Mouse (Mus musculus) heart, embryonic 12.5 days (tissue): ENCODE data around the gene Cdkal1. TPM values are rescaled to one million over a fixed set of nuclear protein-coding genes. Genes with fewer than 3 reads are reported as not detected.

Source experiments
- ATAC-seq: fragments of 200-750 bp; cut with Nextera tagmentation; 2 replicates; pipeline ENCODE4 v1.8.0; 2017; ENCODE audit warnings: moderate TSS enrichment, moderate library complexity; ENCODE audit not compliant: insufficient number of reproducible peaks, low FRiP score
- H3K27ac ChIP-seq: fragments of 300-500 bp; sonication (generic); 2 replicates; pipeline ENCODE4 v1.5.1; 2016; ENCODE audit warnings: mild to moderate bottlenecking, moderate library complexity; ENCODE audit not compliant: poor library complexity, severe bottlenecking
- H3K27me3 ChIP-seq: fragments of 300-500 bp; sonication (generic); replicated peaks from 2 replicates; pipeline ENCODE4 v1.6.1; 2016; ENCODE audit warnings: mild to moderate bottlenecking, moderate library complexity
- H3K36me3 ChIP-seq: fragments of 300-500 bp; sonication (generic); 2 replicates; pipeline ENCODE4 v1.6.1; 2016; ENCODE audit warnings: mild to moderate bottlenecking, moderate library complexity
- H3K4me1 ChIP-seq: fragments of 300-500 bp; sonication (generic); replicated peaks from 2 replicates; pipeline ENCODE4 v1.6.1; 2016; ENCODE audit warnings: mild to moderate bottlenecking
- H3K4me2 ChIP-seq: fragments of 300-500 bp; sonication (generic); 2 replicates; pipeline ENCODE4 v1.6.1; 2016; ENCODE audit warnings: mild to moderate bottlenecking, moderate library complexity
- H3K4me3 ChIP-seq: fragments of 300-500 bp; sonication (generic); 2 replicates; pipeline ENCODE4 v1.5.1; 2016; ENCODE audit warnings: mild to moderate bottlenecking
- H3K9ac ChIP-seq: fragments of 300-500 bp; sonication (generic); 2 replicates; pipeline ENCODE4 v1.6.1; 2016; ENCODE audit warnings: mild to moderate bottlenecking, moderate library complexity
- H3K9me3 ChIP-seq: fragments of 300-500 bp; sonication (generic); replicated peaks from 2 replicates; pipeline ENCODE4 v1.6.1; 2016; ENCODE audit warnings: mild to moderate bottlenecking, moderate library complexity
- WGBS: fragments of 180-500 bp; shearing (Covaris S2); methylation state at CpG from one replicate; pipeline ENCODE4 v1.1.7; 2016; 5-methylcytosine and 5-hydroxymethylcytosine counted together
- polyA plus RNA-seq: library from polyadenylated mRNA; unstranded; fragments of >200 nt; fragmentation: Nextera tagmentation; extraction: Ambion mirVana; gene quantifications from 2 replicates; pipeline ENCODE4 v1.2.1, GENCODE M21; 2016

Cdkal1 gene
- polyA plus RNA-seq, 1 experiment from 2014 or later = 25.9 TPM

GRCm38 (mm10) chr13:29208749-29209148 lies 646.7 kb downstream of the Cdkal1 start:
- WGBS = 88% methylated on average over 6 of the region's 6 CpGs
- ATAC-seq = no peak
- Histone ChIP-seq H3K4me1 (peaks cover 27% of the 10 kb centered on the region), H3K4me3 (no peak overlapping the region), H3K9me3 (0 out of 2 replicates have a peak, but pooled peaks cover 10% of the 10 kb centered on the region), H3K27me3 (no peaks in the 10 kb centered on the region), H3K9ac (no peak overlapping the region), H3K27ac (no peak overlapping the region), H3K36me3 (no peaks in the 10 kb centered on the region), H3K4me2 (no peak overlapping the region)

GRCm38 (mm10) chr13:29203856-29204255 lies 651.6 kb downstream of the Cdkal1 start:
- Histone ChIP-seq H3K36me3 (no peaks in the 10 kb centered on the region), H3K27ac (no peak overlapping the region), H3K4me2 (no peak overlapping the region), H3K4me1 (peaks cover 27% of the 10 kb centered on the region), H3K4me3 (no peak overlapping the region), H3K9ac (no peak overlapping the region), H3K9me3 (0 out of 2 replicates have a peak, but pooled peaks cover 10% of the 10 kb centered on the region), H3K27me3 (no peaks in the 10 kb centered on the region)
- 80% methylated on average over 5 of the region's 5 CpGs for WGBS
- no peak for ATAC-seq

GRCm38 (mm10) chr13:29203426-29203825 lies 652.0 kb downstream of the Cdkal1 start:
- H3K4me3 ChIP-seq = no peak overlapping the region
- WGBS = 74% methylated on average over 5 of the region's 5 CpGs
- no peak overlapping the region for H3K4me2 ChIP-seq
- no peak overlapping the region for H3K9ac ChIP-seq
- peaks cover 32% of the 10 kb centered on the region for H3K4me1 ChIP-seq
- 0 out of 2 replicates have a peak, but pooled peaks cover 6% of the 10 kb centered on the region for H3K9me3 ChIP-seq
- H3K27ac ChIP-seq = no peak overlapping the region
- H3K36me3 ChIP-seq = no peaks in the 10 kb centered on the region
- no peak for ATAC-seq
- H3K27me3 ChIP-seq = no peaks in the 10 kb centered on the region

GRCm38 (mm10) chr13:29202562-29202961 lies 652.9 kb downstream of the Cdkal1 start:
- Histone ChIP-seq H3K4me2 (no peak overlapping the region; the same call in 1 of the 2 replicates), H3K27ac (peak overlapping the region; percentile 70), H3K4me3 (no peak overlapping the region), H3K4me1 (peaks cover 35% of the 10 kb centered on the region), H3K27me3 (no peaks in the 10 kb centered on the region), H3K9me3 (no peaks in the 10 kb centered on the region), H3K36me3 (no peaks in the 10 kb centered on the region), H3K9ac (no peak overlapping the region)
- ATAC-seq = peak; percentile 60
- 2% methylated on average over 2 of the region's 2 CpGs for WGBS

- H3K4me3 ChIP-seq = no peak overlapping the region
- H3K4me2 ChIP-seq = no peak overlapping the region
- 10% methylated on average over 6 of the region's 6 CpGs for WGBS
- no peaks in the 10 kb centered on the region for H3K9me3 ChIP-seq
- no peaks in the 10 kb centered on the region for H3K36me3 ChIP-seq
- H3K4me1 ChIP-seq = peaks cover 44% of the 10 kb centered on the region
- ATAC-seq = peak; percentile 83
- peak overlapping the region; percentile 88 for H3K27ac ChIP-seq
- no peaks in the 10 kb centered on the region for H3K27me3 ChIP-seq
- no peak overlapping the region for H3K9ac ChIP-seq
Observed at GRCm38 (mm10) chr13:29199679-29200078, 655.8 kb downstream of the Cdkal1 start.

- no peak overlapping the region for H3K4me2 ChIP-seq
- H3K9me3 ChIP-seq = no peaks in the 10 kb centered on the region
- H3K9ac ChIP-seq = no peak overlapping the region
- ATAC-seq = no peak
- H3K27me3 ChIP-seq = no peaks in the 10 kb centered on the region
- no peak overlapping the region for H3K4me3 ChIP-seq
- WGBS = 47% methylated on average over 9 of the region's 9 CpGs
- H3K27ac ChIP-seq = 0 out of 2 replicates have a peak overlapping the region, but pooled peaks have one; percentile 18
- no peaks in the 10 kb centered on the region for H3K36me3 ChIP-seq
- H3K4me1 ChIP-seq = peaks cover 47% of the 10 kb centered on the region
Observed at GRCm38 (mm10) chr13:29196798-29197498, 658.5 kb downstream of the Cdkal1 start.

- Histone ChIP-seq H3K9me3 (no peaks in the 10 kb centered on the region), H3K4me3 (no peak overlapping the region), H3K27ac (no peak overlapping the region), H3K27me3 (no peaks in the 10 kb centered on the region), H3K36me3 (no peaks in the 10 kb centered on the region), H3K4me1 (peaks cover 51% of the 10 kb centered on the region), H3K4me2 (no peak overlapping the region), H3K9ac (no peak overlapping the region)
- WGBS = 68% methylated on average over 4 of the region's 4 CpGs
- ATAC-seq = no peak
Observed at GRCm38 (mm10) chr13:29195722-29196121, 659.8 kb downstream of the Cdkal1 start.

- Histone ChIP-seq H3K27ac (no peak overlapping the region), H3K36me3 (no peaks in the 10 kb centered on the region), H3K4me1 (peaks cover 52% of the 10 kb centered on the region), H3K4me3 (no peak overlapping the region), H3K27me3 (no peaks in the 10 kb centered on the region), H3K4me2 (no peak overlapping the region), H3K9me3 (no peaks in the 10 kb centered on the region), H3K9ac (no peak overlapping the region)
- ATAC-seq = no peak
- 72% methylated on average over 4 of the region's 4 CpGs for WGBS
Observed at GRCm38 (mm10) chr13:29194946-29195345, 660.5 kb downstream of the Cdkal1 start.

GRCm38 (mm10) chr13:29192697-29193096 lies 662.8 kb downstream of the Cdkal1 start:
- no peak overlapping the region for H3K4me2 ChIP-seq
- WGBS = 24% methylated on average over 3 of the region's 3 CpGs
- no peaks in the 10 kb centered on the region for H3K27me3 ChIP-seq
- no peak for ATAC-seq
- H3K4me3 ChIP-seq = no peak overlapping the region
- H3K27ac ChIP-seq = peak overlapping the region; percentile 53; the same call in 1 of the 2 replicates
- no peak overlapping the region for H3K9ac ChIP-seq
- H3K36me3 ChIP-seq = no peaks in the 10 kb centered on the region
- no peaks in the 10 kb centered on the region for H3K9me3 ChIP-seq
- H3K4me1 ChIP-seq = peaks cover 47% of the 10 kb centered on the region

- Histone ChIP-seq H3K4me3 (no peak overlapping the region), H3K4me2 (no peak overlapping the region), H3K4me1 (peaks cover 45% of the 10 kb centered on the region), H3K36me3 (no peaks in the 10 kb centered on the region), H3K9ac (no peak overlapping the region), H3K27ac (peak overlapping the region; percentile 94), H3K9me3 (no peaks in the 10 kb centered on the region), H3K27me3 (no peaks in the 10 kb centered on the region)
- peak; percentile 52 for ATAC-seq
- 39% methylated on average over 7 of the region's 7 CpGs for WGBS
Observed at GRCm38 (mm10) chr13:29190548-29190947, 664.9 kb downstream of the Cdkal1 start.

GRCm38 (mm10) chr13:29186748-29187147 lies 668.7 kb downstream of the Cdkal1 start:
- no peaks in the 10 kb centered on the region for H3K27me3 ChIP-seq
- 86% methylated on average over 5 of the region's 5 CpGs for WGBS
- ATAC-seq = no peak
- no peaks in the 10 kb centered on the region for H3K9me3 ChIP-seq
- no peak overlapping the region for H3K4me3 ChIP-seq
- no peaks in the 10 kb centered on the region for H3K36me3 ChIP-seq
- peaks cover 41% of the 10 kb centered on the region for H3K4me1 ChIP-seq
- H3K9ac ChIP-seq = no peak overlapping the region
- no peak overlapping the region for H3K27ac ChIP-seq
- no peak overlapping the region for H3K4me2 ChIP-seq

- peaks cover 35% of the 10 kb centered on the region for H3K4me1 ChIP-seq
- H3K27ac ChIP-seq = peak overlapping the region; percentile 56
- H3K9ac ChIP-seq = no peak overlapping the region
- WGBS = 21% methylated on average over 4 of the region's 4 CpGs
- peak; percentile 55; the same call in 1 of the 2 replicates for ATAC-seq
- H3K4me2 ChIP-seq = no peak overlapping the region
- no peak overlapping the region for H3K4me3 ChIP-seq
- H3K27me3 ChIP-seq = no peaks in the 10 kb centered on the region
- no peaks in the 10 kb centered on the region for H3K9me3 ChIP-seq
- no peaks in the 10 kb centered on the region for H3K36me3 ChIP-seq
Observed at GRCm38 (mm10) chr13:29185545-29185944, 669.9 kb downstream of the Cdkal1 start.
